Mouse (Mus musculus): ENCODE measurements around the gene Metap1d.

DNA sequence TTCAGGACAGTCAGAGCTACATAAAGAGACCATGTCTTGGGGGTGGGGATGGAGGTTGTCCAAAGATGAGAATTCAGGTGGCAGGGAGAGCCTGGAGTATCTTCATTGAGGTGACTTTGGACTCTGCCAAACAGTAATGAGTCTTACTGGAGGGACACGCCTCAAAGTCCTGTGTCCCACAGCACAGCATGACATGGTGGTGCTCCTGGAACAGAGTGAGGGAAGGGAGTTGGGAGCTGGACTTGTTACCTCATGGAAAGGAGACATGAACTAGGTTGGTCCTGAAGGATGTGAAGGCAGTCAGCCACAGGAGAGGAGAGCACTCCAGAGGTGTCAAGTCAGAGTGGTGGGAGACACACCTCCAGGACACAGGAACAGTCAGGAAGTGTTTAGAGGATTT lies 6.6 kb downstream of the Metap1d start:
- TF ChIP-seq CTCF (IDR thresholded peaks at IDR 0.05; ENCODE audit: low read depth) (no peak), EP300 (IDR thresholded peaks at IDR 0.05; ENCODE audit: low read depth) (no peak)
